Mouse (Mus musculus): ENCODE measurements around the gene Gm36245. TPM values are rescaled to one million over a fixed set of nuclear protein-coding genes. Genes with fewer than 3 reads are reported as not detected.

The Gm36245 gene
- polyA plus RNA-seq (2012; rRNA removed), result not detected in 2 replicates

GRCm38 (mm10) chr15:77598958-77599357 lies at the start of gene Gm36245:
Gm36245 (plus strand) TSS chr15:77599258.

GRCm38 (mm10) chr15:77561792-77562191 lies 37.3 kb upstream of the Gm36245 start, which contains the start of gene 1700025B11Rik:
1700025B11Rik (minus strand) TSS chr15:77561892.

GRCm38 (mm10) chr15:77595961-77596360 lies 3.1 kb upstream of the Gm36245 start, which contains the start of gene Apol10b:
Apol10b (minus strand) TSS chr15:77596125.

DNA sequence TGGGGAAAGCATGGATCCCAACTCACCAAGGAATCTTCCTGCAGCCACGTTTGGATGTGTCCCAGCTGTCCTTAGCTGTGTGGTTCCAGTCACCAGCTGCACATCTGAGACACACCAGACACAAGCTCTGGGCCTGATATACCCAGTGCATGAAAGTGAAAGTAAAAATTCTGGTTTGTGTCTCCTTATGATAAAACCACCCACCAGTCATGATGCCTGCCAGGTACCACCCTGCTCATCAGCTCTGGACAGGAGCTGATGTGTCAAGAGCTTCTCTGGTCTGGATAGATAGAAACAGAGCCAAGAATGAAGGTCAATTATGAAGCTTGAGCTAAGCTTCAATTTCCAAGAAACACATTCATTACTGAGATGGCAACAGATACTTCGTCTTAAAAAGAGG lies 44.1 kb downstream of the Gm36245 start, which contains the start of gene Apol11b:
Gene Apol11b (minus strand): TSS at position 111 of the 400 bp plus-strand sequence.

Other genes with a start within 250 kb of the Gm36245 start
- not detected in 2 replicates for gene Apol7a, start 200.1 kb upstream of the Gm36245 start, polyA plus RNA-seq (2012; rRNA removed)
- 0.04 TPM in 1 of 2 replicates, not detected in the other for gene Apol9a, start 188.1 kb upstream of the Gm36245 start, polyA plus RNA-seq (2012; rRNA removed)
- gene Apol7b, start 151.8 kb upstream of the Gm36245 start, polyA plus RNA-seq (2012; rRNA removed), result not detected in 2 replicates
- 0.02 TPM in 1 of 2 replicates, not detected in the other for gene Apol10a, start 122.2 kb upstream of the Gm36245 start, polyA plus RNA-seq (2012; rRNA removed)
- gene Apol11a, start 91.0 kb upstream of the Gm36245 start, polyA plus RNA-seq (2012; rRNA removed), result 0.04 TPM in 1 of 2 replicates, not detected in the other
- not detected in 2 replicates for gene Apol7c, start 65.9 kb upstream of the Gm36245 start, polyA plus RNA-seq (2012; rRNA removed)
- not detected in 2 replicates for gene 1700025B11Rik, start 37.4 kb upstream of the Gm36245 start, polyA plus RNA-seq (2012; rRNA removed)
- 0.02 and 0.05 TPM in 2 replicates for gene Apol10b, start 3.1 kb upstream of the Gm36245 start, polyA plus RNA-seq (2012; rRNA removed)
- gene Apol11b, start 44.0 kb downstream of the Gm36245 start, polyA plus RNA-seq (2012; rRNA removed), result 0.06 TPM in 1 of 2 replicates, not detected in the other
- not detected in 2 replicates for gene Apol7e, start 99.6 kb downstream of the Gm36245 start, polyA plus RNA-seq (2012; rRNA removed)
- gene Apol9b, start 129.8 kb downstream of the Gm36245 start, polyA plus RNA-seq (2012; rRNA removed), result not detected in 2 replicates
- gene Apol8, start 157.7 kb downstream of the Gm36245 start, polyA plus RNA-seq (2012; rRNA removed), result 1.8 and 2.2 TPM in 2 replicates
- 42.6 and 69.3 TPM in 2 replicates for gene Myh9, start 242.9 kb downstream of the Gm36245 start, polyA plus RNA-seq (2012; rRNA removed)